Mouse (Mus musculus) erythroblast, embryonic 14.5 days (primary cell): Measurements from ENCODE around the gene 6430628N08Rik.

ENCODE experiments used
- GATA1 ChIP-seq: IDR thresholded peaks from 2 replicates; pipeline ENCODE4 v1.6.1; 2012; ENCODE audit warnings: low read length, inconsistent platforms, mixed read lengths
- TAL1 ChIP-seq: IDR thresholded peaks from 3 replicates; pipeline ENCODE4 v1.6.1; 2012; ENCODE audit warnings: low read length, inconsistent platforms, mixed read lengths

GRCm38 (mm10) chr4:115911586-115911985, 21.1 kb downstream of the 6430628N08Rik start:
- TF ChIP-seq TAL1, result no peak
- TF ChIP-seq GATA1, result no peak
